Mouse (Mus musculus): ENCODE measurements around the gene Phrf1.

- TF ChIP-seq POLR2A (IDR thresholded peaks at IDR 0.05; ENCODE audit: borderline replicate concordance, low read depth, low read length) (no peak), CTCF (IDR thresholded peaks at IDR 0.05; ENCODE audit: low read depth, low read length) (no peak)
These were observed 15.5 kb upstream of the Phrf1 start for GRCm38 (mm10) chr7:141213133-141213532.
